In genomic region chrX:57393412-57393811, GRCm38 (mm10) we compare ENCODE assay signal across 8 mouse cellular contexts. TPM values are rescaled to one million over a fixed set of nuclear protein-coding genes. Genes with fewer than 3 reads are reported as not detected.
DNase-seq lines count a peak whose midpoint lies in the region; ATAC-seq and TF ChIP-seq lines count a peak whose summit lies in the region.

No protein-coding gene starts in this region.

- 26% methylated on average over 7 of the region's 7 CpGs for WGBS in embryonic facial prominence, embryonic 15.5 days
- WGBS in limb, embryonic 11.5 days, result 37% methylated on average over 7 of the region's 7 CpGs
- 24% methylated on average over 7 of the region's 7 CpGs for WGBS in neural tube, embryonic 15.5 days

- peak overlapping the region; percentile 96 for H3K27ac ChIP-seq in layer of hippocampus, adult 2 months
- H3K27ac ChIP-seq in embryonic facial prominence, embryonic 15.5 days (replicated peaks), result no peak overlapping the region
- H3K27ac ChIP-seq in limb, embryonic 11.5 days (replicated peaks; ENCODE audit: low read depth, low read length), result no peak overlapping the region
- no peak overlapping the region for H3K27ac ChIP-seq in neural tube, embryonic 15.5 days (replicated peaks)

- no peak for DNase-seq in layer of hippocampus, adult 2 months (ENCODE audit: low spot score in 2 of 2)
- DNase-seq in layer of hippocampus, adult 8-10 months (ENCODE audit: low spot score in 2 of 2), result no peak
- DNase-seq in limb, embryonic 11.5 days (ENCODE audit: low spot score), result no peak
- no peak for DNase-seq in layer of hippocampus, adult 9-10 months (ENCODE audit: low spot score)
- DNase-seq in spleen, postnatal 14 days (ENCODE audit: low spot score in 2 of 2), result no peak
- DNase-seq in cerebellum, adult 8-10 months, result no peak

- no peaks in the 10 kb centered on the region for H3K27me3 ChIP-seq in embryonic facial prominence, embryonic 15.5 days
- H3K27me3 ChIP-seq in limb, embryonic 11.5 days (ENCODE audit: control insufficient read depth, insufficient read depth, low read length), result no peaks in the 10 kb centered on the region
- no peaks in the 10 kb centered on the region for H3K27me3 ChIP-seq in neural tube, embryonic 15.5 days (replicated peaks)

- H3K9me3 ChIP-seq in embryonic facial prominence, embryonic 15.5 days (replicated peaks), result no peaks in the 10 kb centered on the region
- no peaks in the 10 kb centered on the region for H3K9me3 ChIP-seq in limb, embryonic 11.5 days (ENCODE audit: control insufficient read depth, low read length)
- no peaks in the 10 kb centered on the region for H3K9me3 ChIP-seq in neural tube, embryonic 15.5 days (replicated peaks)

- H3K9ac ChIP-seq in embryonic facial prominence, embryonic 15.5 days, result no peak overlapping the region
- H3K9ac ChIP-seq in limb, embryonic 11.5 days (ENCODE audit: low read length), result no peak overlapping the region
- no peak overlapping the region for H3K9ac ChIP-seq in neural tube, embryonic 15.5 days (replicated peaks)

- peak overlapping the region; percentile 79 for H3K4me3 ChIP-seq in layer of hippocampus, adult 2 months
- peak overlapping the region; percentile 60 for H3K4me3 ChIP-seq in embryonic facial prominence, embryonic 15.5 days (replicated peaks)
- no peak overlapping the region for H3K4me3 ChIP-seq in limb, embryonic 11.5 days (ENCODE audit: low read depth, low read length)
- H3K4me3 ChIP-seq in neural tube, embryonic 15.5 days (replicated peaks), result peak overlapping the region; percentile 55

- no peak for TF ChIP-seq CTCF in layer of hippocampus, adult 2 months (conservative IDR thresholded peaks at IDR 0.05)

- peaks cover 11% of the 10 kb centered on the region for H3K36me3 ChIP-seq in embryonic facial prominence, embryonic 15.5 days
- peaks cover 2% of the 10 kb centered on the region; the same call in 1 of the 2 replicates for H3K36me3 ChIP-seq in limb, embryonic 11.5 days (ENCODE audit: control insufficient read depth, insufficient read depth, low read length)
- peaks cover 8% of the 10 kb centered on the region; the same call in 1 of the 2 replicates for H3K36me3 ChIP-seq in neural tube, embryonic 15.5 days

- no peaks in the 10 kb centered on the region for H3K4me1 ChIP-seq in embryonic facial prominence, embryonic 15.5 days
- no peaks in the 10 kb centered on the region for H3K4me1 ChIP-seq in limb, embryonic 11.5 days (ENCODE audit: control insufficient read depth, insufficient read depth, low read length)
- H3K4me1 ChIP-seq in neural tube, embryonic 15.5 days, result peaks cover 7% of the 10 kb centered on the region; the same call in 1 of the 2 replicates

- no peak for ATAC-seq in embryonic facial prominence, embryonic 15.5 days (ENCODE audit: insufficient number of reproducible peaks, low FRiP score, low TSS enrichment, low read depth)
- ATAC-seq in limb, embryonic 11.5 days (ENCODE audit: insufficient number of reproducible peaks, low FRiP score, low TSS enrichment, low read depth), result 0 out of 2 replicates have a peak, but pooled peaks have one; percentile 22
- peak; percentile 54 for ATAC-seq in neural tube, embryonic 15.5 days (ENCODE audit: low FRiP score)

- peak overlapping the region; percentile 39 for H3K4me2 ChIP-seq in embryonic facial prominence, embryonic 15.5 days (replicated peaks)
- H3K4me2 ChIP-seq in limb, embryonic 11.5 days (ENCODE audit: low read depth, severe bottlenecking), result 0 out of 2 replicates have a peak overlapping the region, but pooled peaks have one; percentile 15
- H3K4me2 ChIP-seq in neural tube, embryonic 15.5 days, result peak overlapping the region; percentile 46

RNA-seq across cellular contexts. Expression of gene Rbmx, which starts 0.6 kb away (rescaled TPM):
- 10 to 100 TPM; 67.3 to 75.9 TPM for total RNA-seq in layer of hippocampus, adult 2 months (2021)
- 10 to 100 TPM; 63.4 to 76.2 (median 69.6) TPM for total RNA-seq in layer of hippocampus, adult 8-10 months (2022)
- 103 and 108 TPM in 2 replicates for polyA plus RNA-seq in embryonic facial prominence, embryonic 15.5 days (2015; fragmentation: Nextera tagmentation; extraction: Ambion mirVana)
- 204 and 209 TPM in 2 replicates for polyA plus RNA-seq in limb, embryonic 11.5 days (2014; fragmentation: Nextera tagmentation; extraction: Ambion mirVana)
- polyA plus RNA-seq in neural tube, embryonic 15.5 days (2015; fragmentation: Nextera tagmentation; extraction: Ambion mirVana), result 136 and 142 TPM in 2 replicates

RNA-seq across cellular contexts. Expression of gene Gm364, which starts 15.5 kb away (rescaled TPM):
- not detected for total RNA-seq in layer of hippocampus, adult 2 months (2021)
- total RNA-seq in layer of hippocampus, adult 8-10 months (2022), result not detected
- not detected in 2 replicates for polyA plus RNA-seq in embryonic facial prominence, embryonic 15.5 days (2015; fragmentation: Nextera tagmentation; extraction: Ambion mirVana)
- polyA plus RNA-seq in limb, embryonic 11.5 days (2014; fragmentation: Nextera tagmentation; extraction: Ambion mirVana), result not detected in 2 replicates
- polyA plus RNA-seq in neural tube, embryonic 15.5 days (2015; fragmentation: Nextera tagmentation; extraction: Ambion mirVana), result not detected in 2 replicates

RNA-seq across cellular contexts. Expression of gene Arhgef6, which starts 54.9 kb away (rescaled TPM):
- 10 to 100 TPM; 31.3 to 39.4 TPM for total RNA-seq in layer of hippocampus, adult 2 months (2021)
- 10 to 100 TPM; 32.1 to 42.9 (median 38.1) TPM for total RNA-seq in layer of hippocampus, adult 8-10 months (2022)
- 15.1 and 16.2 TPM in 2 replicates for polyA plus RNA-seq in embryonic facial prominence, embryonic 15.5 days (2015; fragmentation: Nextera tagmentation; extraction: Ambion mirVana)
- polyA plus RNA-seq in limb, embryonic 11.5 days (2014; fragmentation: Nextera tagmentation; extraction: Ambion mirVana), result 1.7 and 2.9 TPM in 2 replicates
- 5.6 and 9.8 TPM in 2 replicates for polyA plus RNA-seq in neural tube, embryonic 15.5 days (2015; fragmentation: Nextera tagmentation; extraction: Ambion mirVana)
